Comparison of ENCODE assay signal across 14 mouse cellular contexts in the genomic region with DNA sequence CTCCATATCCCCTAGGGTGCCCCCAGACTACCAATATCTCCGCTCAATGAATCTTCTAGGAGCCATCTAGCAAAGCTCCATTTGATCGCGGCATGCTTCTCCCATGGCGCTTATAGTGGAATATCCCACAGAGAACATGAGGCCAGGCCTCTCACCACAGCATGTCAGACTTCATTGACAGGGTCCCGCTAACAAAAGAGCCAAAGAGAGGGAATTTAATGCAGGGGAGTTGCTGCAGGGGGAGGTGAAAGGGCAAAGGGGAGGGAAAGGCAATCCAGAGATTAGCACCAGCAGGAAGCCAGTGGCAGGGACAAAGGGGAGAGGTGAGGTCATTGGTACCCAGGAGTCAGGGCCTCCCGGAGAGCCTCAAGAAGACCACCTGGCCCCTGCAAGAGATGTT.
DNase-seq lines count a peak whose midpoint lies in the region; TF ChIP-seq lines count a peak whose summit lies in the region.
"Had no signal": no experiment of that assay in that cellular context is flagged by ENCODE, and none has a peak within 500 bp of the region (broad histone marks: within the 10 kb centered on the region; RNA-seq: fewer than 3 reads in every experiment).

No protein-coding gene starts in this region.

- H3K27ac ChIP-seq in liver, adult 2 months (replicated peaks; ENCODE audit: insufficient read depth, low read depth, low read length): 0 out of 2 replicates have a peak overlapping the region, but pooled peaks have one; percentile 17
- H3K27ac ChIP-seq: hindbrain, embryonic 15.5 days; midbrain, embryonic 15.5 days had no signal

- no peak for DNase-seq in liver, adult 2 months (ENCODE audit: extremely low read depth, low read depth, low spot score)
- no peak for DNase-seq in liver
- DNase-seq in R1 (ENCODE audit: low read depth, low spot score): peak; percentile 61
- DNase-seq in embryo, embryonic 10.5 days (ENCODE audit: low spot score): peak; percentile 76
- peak; percentile 63 for DNase-seq in mesoderm, embryonic 11.5 days (ENCODE audit: low read depth, low spot score)
- no peak for DNase-seq in lung, postnatal 25 days (ENCODE audit: low spot score)
- DNase-seq in kidney, adult 18-20 months: no peak
- DNase-seq: adrenal gland, postnatal 14 days; cerebellum, adult 9-11 months; lung, adult 2 months; thymus, postnatal 14 days had no signal

- H3K4me1 ChIP-seq in liver, adult 2 months (ENCODE audit: control insufficient read depth, insufficient read depth, low read length): 0 out of 2 replicates have a peak, but pooled peaks cover 2% of the 10 kb centered on the region

- no peaks in the 10 kb centered on the region for H3K79me2 ChIP-seq in liver, adult 2 months (ENCODE audit: control insufficient read depth, insufficient read depth, low read length)

- no peaks in the 10 kb centered on the region for H3K27me3 ChIP-seq in liver, adult 2 months (ENCODE audit: control insufficient read depth, insufficient read depth, low read length)
- H3K27me3 ChIP-seq: midbrain, embryonic 15.5 days had no signal

- H3K4me3 ChIP-seq in liver, adult 2 months (ENCODE audit: insufficient read depth, low read depth, low read length): no peak overlapping the region
- H3K4me3 ChIP-seq: erythroblast, embryonic 14.5 days; hindbrain, embryonic 15.5 days; midbrain, embryonic 15.5 days had no signal

- TF ChIP-seq CTCF in liver, adult 2 months (IDR thresholded peaks at IDR 0.05; ENCODE audit: low read depth, low read length): no peak

- no peaks in the 10 kb centered on the region for H3K36me3 ChIP-seq in liver, adult 2 months (ENCODE audit: control insufficient read depth, insufficient read depth, low read length)
- H3K36me3 ChIP-seq: hindbrain, embryonic 15.5 days; midbrain, embryonic 15.5 days had no signal

- WGBS in liver, adult 2 months: 63% methylated on average over 6 of the region's 6 CpGs

- no peak for TF ChIP-seq POLR2A in liver, adult 2 months (IDR thresholded peaks at IDR 0.05; ENCODE audit: extremely low read depth, insufficient read depth, low read length)

- H3K9ac ChIP-seq in liver, adult 2 months (ENCODE audit: low read depth, low read length): no peak overlapping the region
- H3K9ac ChIP-seq: hindbrain, embryonic 15.5 days; midbrain, embryonic 15.5 days had no signal

Comparison
In these comparisons a context has a peak if more than half of its experiments do, and no peak if none do; other contexts are left out.
1. DNase-seq: peak in R1 (single experiment), embryo, embryonic 10.5 days (single experiment) and mesoderm, embryonic 11.5 days (single experiment); none in liver, adult 2 months (single experiment), liver (single experiment), lung, postnatal 25 days (single experiment) and kidney, adult 18-20 months (single experiment).